Mouse (Mus musculus): ENCODE data around the gene Il5. TPM values are rescaled to one million over a fixed set of nuclear protein-coding genes. Genes with fewer than 3 reads are reported as not detected.

The Il5 gene
- total RNA-seq, 2 experiments from 2014 or later, result not detected

DNA sequence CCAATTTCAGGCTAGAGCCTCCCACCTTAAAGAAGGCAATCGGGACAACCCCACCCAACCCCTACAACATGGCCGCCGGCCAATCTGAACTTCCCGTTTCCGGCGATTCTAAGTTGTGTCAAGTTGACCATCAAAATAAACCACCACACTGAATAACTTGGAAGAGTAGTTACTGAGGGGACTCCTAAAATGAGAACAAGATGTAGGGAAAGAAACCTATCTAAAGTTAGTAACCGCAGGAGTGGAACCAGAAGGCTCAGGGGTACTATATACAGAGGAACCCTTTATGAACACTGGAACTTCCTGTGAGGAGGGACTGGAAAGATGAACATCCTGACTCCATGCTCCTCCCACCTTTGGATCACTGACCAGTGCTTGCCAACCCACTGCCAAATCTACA, 10.9 kb downstream of the Il5 start:
- DNase-seq (ENCODE audit: low spot score in 2 of 2), result no peak
- Histone ChIP-seq H3K27ac (no peak overlapping the region), H3K4me3 (no peak overlapping the region)
- no peak for TF ChIP-seq CTCF (conservative IDR thresholded peaks at IDR 0.05)

DNA sequence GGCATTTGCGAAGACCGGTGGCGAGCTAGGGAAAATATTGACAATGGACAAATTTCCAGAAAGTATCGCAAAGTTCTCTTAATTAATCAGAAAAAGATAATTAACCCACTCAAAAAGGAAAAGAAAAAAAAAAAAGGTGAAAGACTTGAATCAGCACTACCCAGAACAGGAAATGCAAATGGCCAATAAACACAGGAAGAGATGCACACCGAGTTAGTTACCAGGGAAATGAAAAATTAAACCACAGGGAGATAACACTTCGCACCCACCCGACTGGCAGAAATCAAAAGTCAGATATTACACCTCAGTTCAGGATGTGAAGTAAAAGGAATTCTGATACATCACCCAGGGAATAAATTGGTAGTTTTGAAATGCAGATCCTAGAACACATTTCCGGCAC, 11.7 kb downstream of the Il5 start:
- TF ChIP-seq CTCF (conservative IDR thresholded peaks at IDR 0.05), result no peak

DNA sequence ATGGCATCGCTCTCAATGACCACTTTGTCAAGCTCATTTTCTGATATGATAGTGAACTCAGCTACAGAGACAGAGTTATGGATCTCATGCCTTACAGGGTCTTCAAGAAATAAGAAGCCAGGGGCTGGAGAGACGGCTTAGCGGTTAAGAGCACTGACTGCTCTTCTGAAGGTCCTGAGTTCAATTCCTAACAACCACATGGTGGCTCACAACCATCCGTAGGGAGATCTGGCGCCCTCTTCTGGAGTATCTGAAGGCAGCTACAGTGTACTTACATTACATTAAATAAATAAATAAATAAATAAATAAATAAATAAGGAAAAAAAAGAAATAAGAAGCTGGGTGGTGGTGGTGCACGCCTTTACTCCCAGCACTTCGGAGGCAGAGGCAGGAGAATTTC, 13.2 kb downstream of the Il5 start:
- H3K27ac ChIP-seq, result no peak overlapping the region

More for the DNA sequence above, 11.7 kb downstream of the Il5 start:
- DNase-seq (ENCODE audit: low spot score in 2 of 2), result no peak
- Histone ChIP-seq H3K4me3 (no peak overlapping the region), H3K27ac (no peak overlapping the region)

DNA sequence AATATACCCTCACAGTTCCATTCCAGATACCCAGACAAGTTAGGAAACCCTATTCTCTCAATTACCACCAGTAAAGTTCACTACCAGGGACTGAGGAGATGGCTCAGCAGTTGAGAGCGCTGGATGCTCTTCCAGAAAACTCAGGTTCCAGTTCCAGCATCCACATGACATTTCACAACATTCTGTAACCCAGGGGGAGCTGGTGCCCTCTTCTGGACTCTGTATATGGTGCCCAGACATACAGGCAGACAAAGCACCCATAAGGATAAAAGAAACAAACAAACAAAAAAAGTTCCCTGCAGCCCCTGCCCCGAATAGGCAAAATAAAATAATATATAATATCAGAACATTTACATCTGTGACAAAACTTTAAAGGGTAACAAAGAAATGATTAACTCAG, 13.8 kb downstream of the Il5 start:
- no peak overlapping the region for H3K4me3 ChIP-seq
- no peak for DNase-seq (ENCODE audit: low spot score in 2 of 2)
- TF ChIP-seq CTCF (conservative IDR thresholded peaks at IDR 0.05), result no peak
- H3K27ac ChIP-seq, result no peak overlapping the region

More for the DNA sequence above, 13.2 kb downstream of the Il5 start:
- peak; percentile 42 for TF ChIP-seq CTCF (conservative IDR thresholded peaks at IDR 0.05)
- DNase-seq (ENCODE audit: low spot score in 2 of 2), result no peak
- H3K4me3 ChIP-seq, result no peak overlapping the region

DNA sequence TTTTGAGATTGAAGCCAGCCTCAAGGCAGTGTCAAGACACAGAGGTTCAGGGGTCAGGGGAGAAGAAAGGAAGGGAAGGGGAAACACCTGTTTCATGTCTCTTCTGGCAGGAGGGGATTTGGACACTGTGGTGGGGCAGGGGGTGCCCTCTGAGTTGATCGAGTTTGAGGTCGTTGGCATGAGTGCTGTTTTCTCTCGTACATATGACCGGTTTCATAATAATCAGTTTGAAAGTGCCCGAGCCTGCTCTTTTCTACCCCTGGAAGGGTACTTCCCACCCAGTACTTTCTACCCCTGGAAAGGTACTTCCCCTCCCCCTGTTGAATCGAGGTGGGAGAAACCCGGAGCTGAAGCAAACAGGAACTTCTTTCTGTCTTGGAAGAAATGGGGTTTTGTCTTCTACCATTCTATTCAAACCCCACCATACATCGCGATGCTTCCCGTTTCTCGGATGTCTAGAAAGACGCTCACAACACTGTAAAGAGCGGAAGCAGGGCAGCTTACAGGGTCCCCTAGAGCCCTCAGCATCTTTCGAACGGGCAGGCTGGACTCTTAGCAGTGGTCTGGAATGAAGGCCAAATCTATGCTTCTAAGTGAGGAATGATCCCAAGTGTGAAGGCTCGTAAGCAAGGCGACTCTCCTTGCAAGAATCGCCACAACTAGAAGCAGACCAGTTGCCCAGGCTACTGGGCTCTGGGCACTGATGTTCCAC, 14.5 kb downstream of the Il5 start:
- no peak for DNase-seq (ENCODE audit: low spot score in 2 of 2)
- TF ChIP-seq CTCF (conservative IDR thresholded peaks at IDR 0.05), result no peak
- Histone ChIP-seq H3K4me3 (no peak overlapping the region), H3K27ac (no peak overlapping the region)

DNA sequence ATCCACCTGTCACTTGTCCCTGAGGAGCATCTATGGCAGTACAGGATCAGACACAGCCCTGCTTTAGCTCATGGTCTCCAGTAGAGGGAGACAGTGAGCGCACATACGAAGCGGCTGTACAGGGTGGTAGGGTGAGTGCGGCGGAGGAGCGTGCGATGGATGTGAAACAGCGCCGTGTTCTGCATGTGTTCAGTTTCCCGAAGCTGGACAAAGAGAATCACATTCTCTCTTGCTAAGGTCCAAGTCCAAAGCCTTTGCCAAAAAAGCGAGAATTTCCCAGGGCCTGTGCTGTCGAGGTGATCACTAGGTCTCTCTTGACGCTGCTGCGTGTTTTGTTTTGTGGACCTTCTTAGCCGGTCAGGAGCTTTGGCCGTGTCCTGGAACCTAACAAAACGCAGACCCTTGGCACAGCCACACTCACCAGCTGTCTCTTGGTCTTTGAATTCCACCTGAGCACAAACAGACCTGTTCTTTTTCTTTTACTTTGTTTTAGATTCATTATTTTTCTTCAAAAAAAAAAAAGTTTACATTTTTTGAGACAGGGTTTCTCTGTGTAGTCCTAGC, 15.2 kb downstream of the Il5 start:
- DNase-seq (ENCODE audit: low spot score in 2 of 2), result peak; percentile 67 to 70
- TF ChIP-seq CTCF (conservative IDR thresholded peaks at IDR 0.05), result peak; percentile 94
- Histone ChIP-seq H3K27ac (no peak overlapping the region), H3K4me3 (peak overlapping the region; percentile 39)

DNA sequence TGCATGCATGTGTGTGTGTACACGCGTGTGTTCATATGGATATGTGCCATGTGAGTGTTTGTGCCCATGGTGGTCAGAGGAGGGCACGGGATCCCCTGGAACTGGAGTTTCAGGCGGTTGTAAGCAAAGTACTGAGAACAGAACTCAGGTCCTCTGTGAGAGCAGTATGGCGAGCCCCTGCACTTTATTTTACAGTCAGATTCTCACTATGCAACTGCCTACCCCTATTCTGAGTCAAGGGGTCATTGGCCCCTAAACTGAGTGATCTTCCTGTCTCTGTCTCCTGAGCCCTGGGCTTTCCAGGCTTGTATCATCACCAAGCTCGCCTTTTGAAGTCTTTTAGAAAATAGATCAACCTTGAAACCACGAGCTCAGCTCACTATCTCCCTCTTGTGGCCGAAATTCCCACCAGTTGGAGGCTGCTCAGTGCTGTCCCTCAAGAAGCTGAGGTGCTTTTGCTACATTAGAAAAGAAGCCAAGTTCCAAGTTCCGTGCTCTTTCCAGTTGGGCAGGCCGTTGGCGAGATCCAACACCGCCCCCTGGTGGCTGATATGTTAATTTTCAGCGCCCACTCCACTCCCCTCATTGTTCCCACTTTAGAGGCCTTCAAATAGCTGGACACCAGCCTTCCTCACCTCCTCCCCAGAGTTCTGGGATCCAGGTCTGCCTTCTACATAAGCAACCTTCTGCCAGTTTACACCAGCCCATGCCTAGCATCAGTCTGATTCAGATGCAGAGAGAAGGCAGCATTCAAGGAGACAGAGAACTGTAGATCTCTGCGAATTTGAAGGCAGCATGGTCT, 16.4 kb downstream of the Il5 start:
- peak overlapping the region; percentile 58 for H3K27ac ChIP-seq
- DNase-seq (ENCODE audit: low spot score in 2 of 2), result peak; percentile 46 to 65
- peak; percentile 73 for TF ChIP-seq CTCF (conservative IDR thresholded peaks at IDR 0.05)
- no peak overlapping the region for H3K4me3 ChIP-seq

DNA sequence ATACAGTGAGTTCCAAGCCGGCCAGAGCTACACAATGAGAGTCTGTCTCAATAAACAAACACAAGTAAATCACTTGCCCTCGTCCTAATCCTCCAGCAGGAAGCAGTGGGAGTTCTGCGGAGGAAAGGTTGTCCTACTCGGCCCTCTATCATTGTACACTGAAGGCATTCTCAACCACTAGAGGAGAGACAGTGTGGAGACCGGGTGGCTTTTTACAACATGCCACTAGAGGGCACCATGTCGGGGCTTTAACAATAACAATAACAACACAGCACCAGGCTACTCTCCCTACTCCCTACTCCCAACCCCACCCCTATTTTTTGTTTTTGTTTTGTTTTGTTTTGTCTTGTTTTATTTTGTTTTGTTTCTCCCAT, 17.0 kb downstream of the Il5 start:
- peak; percentile 70 for TF ChIP-seq CTCF (conservative IDR thresholded peaks at IDR 0.05)
- Histone ChIP-seq H3K27ac (peak overlapping the region; percentile 58), H3K4me3 (no peak overlapping the region)
- peak; percentile 54 to 58 for DNase-seq (ENCODE audit: low spot score in 2 of 2)

DNA sequence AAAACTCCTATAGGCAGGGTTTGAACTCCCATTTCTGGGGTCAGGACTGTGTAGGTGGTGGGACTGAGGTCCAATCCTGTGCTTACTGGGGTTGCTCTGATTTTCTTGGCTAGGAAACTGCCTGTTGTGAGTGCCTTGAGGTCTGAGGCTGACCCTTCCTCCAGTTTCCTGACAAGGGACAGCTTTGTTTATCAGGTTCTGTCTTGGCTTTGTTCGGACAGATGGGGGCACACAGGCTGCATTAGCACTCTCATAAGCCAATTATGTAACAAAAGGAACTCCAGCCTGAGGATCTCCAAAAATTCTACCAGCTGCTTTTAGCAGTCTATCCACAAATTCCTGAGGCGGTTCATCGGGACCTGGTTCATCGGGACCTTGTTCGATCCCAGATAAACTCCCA, 21.8 kb downstream of the Il5 start:
- no peak overlapping the region for H3K27ac ChIP-seq
- no peak overlapping the region for H3K4me3 ChIP-seq
- TF ChIP-seq CTCF (conservative IDR thresholded peaks at IDR 0.05), result peak; percentile 54
- no peak for DNase-seq (ENCODE audit: low spot score in 2 of 2)

DNA sequence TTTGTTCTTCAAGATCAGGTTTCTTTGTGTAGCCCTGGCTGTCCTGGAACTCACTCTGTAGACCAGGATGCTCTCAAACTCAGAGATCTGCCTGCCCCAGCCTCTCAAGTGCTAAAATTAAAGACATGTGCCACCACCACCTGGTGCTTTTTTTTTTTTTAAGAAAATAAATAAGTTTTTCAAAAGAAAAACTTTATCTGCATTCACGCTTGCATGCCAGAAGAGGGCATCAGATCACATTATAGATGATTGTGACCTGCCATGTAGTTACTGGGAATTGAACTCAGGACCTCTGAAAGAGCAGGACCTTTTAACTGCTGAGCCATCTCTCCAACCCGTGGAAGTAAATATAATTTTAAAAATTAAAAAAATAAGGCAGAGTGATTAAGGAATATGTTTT, 24.7 kb downstream of the Il5 start:
- no peak overlapping the region for H3K4me3 ChIP-seq
- peak; percentile 46 for TF ChIP-seq CTCF (conservative IDR thresholded peaks at IDR 0.05)
- H3K27ac ChIP-seq, result no peak overlapping the region
- DNase-seq (ENCODE audit: low spot score in 2 of 2), result no peak

DNA sequence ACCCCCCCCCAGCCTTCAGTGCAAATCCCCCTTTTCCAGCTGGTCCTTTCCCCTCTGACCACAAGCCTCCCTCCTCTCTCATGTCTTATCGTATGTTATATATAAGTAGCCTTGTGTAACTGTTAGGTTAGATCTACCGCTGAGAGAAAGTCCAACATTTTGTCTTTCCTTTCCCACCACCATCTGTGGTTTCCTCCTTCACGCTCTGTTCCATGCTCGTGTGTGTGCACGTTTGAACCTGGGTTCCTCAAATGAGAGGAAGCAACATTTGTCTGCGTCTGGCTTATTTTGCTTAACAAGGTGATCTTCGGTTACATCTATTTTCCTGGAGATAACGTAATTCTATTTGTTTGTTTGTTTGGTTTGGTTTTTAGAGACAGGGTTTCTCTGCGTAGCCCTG, 27.4 kb downstream of the Il5 start:
- DNase-seq (ENCODE audit: low spot score in 2 of 2), result no peak
- Histone ChIP-seq H3K27ac (no peak overlapping the region), H3K4me3 (no peak overlapping the region)
- no peak for TF ChIP-seq CTCF (conservative IDR thresholded peaks at IDR 0.05)

DNA sequence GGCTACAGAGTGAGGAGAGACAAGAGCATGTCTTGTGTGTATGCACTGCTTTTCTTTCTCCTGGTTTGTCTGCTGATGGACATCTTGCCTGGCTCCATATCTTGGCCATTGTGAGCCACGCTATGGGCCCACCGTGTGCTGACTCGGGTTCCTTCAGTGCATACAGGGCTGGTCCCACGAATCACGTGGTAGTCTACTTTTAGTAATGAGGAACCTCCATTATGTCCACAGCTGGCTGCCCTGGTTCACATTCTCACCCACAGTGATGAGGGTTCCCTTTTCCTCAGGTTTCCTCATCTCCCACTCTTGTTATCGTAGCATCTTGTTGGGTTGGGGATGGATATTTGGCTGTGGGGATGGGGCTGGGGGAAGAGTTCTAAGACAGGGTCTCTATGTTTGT, 28.0 kb downstream of the Il5 start:
- no peak for TF ChIP-seq CTCF (conservative IDR thresholded peaks at IDR 0.05)
- DNase-seq (ENCODE audit: low spot score in 2 of 2), result no peak
- no peak overlapping the region for H3K27ac ChIP-seq
- no peak overlapping the region for H3K4me3 ChIP-seq

DNA sequence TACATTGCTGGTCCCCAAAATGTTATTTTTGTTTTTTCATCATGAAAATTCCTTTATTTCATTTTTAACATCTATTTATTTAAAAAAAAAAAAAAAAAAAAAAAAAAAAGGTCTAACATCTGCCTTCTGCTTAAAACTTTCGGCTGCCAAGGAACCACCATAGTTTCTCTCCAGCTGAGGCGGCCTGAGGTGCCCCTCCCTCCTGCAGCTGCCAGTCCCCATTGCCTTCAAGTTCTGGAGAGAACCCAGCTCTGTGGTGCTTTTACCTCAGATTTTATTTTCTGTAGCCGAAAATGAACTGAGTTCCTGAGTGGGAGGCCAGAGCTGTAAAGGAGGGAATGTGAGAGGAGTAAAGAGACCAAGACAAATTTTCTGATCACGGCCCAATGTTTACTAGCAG, 28.7 kb downstream of the Il5 start:
- no peak for TF ChIP-seq CTCF (conservative IDR thresholded peaks at IDR 0.05)
- no peak for DNase-seq (ENCODE audit: low spot score in 2 of 2)
- Histone ChIP-seq H3K27ac (no peak overlapping the region), H3K4me3 (no peak overlapping the region)

Data from layer of hippocampus, adult 2 months (tissue).